Mouse (Mus musculus): Measurements from ENCODE around the gene Aip. TPM values are rescaled to one million over a fixed set of nuclear protein-coding genes. Genes with fewer than 3 reads are reported as not detected.

Gene Aip
- total RNA-seq, 2 experiments from 2014 or later = 56.8 to 64.0 TPM

DNA sequence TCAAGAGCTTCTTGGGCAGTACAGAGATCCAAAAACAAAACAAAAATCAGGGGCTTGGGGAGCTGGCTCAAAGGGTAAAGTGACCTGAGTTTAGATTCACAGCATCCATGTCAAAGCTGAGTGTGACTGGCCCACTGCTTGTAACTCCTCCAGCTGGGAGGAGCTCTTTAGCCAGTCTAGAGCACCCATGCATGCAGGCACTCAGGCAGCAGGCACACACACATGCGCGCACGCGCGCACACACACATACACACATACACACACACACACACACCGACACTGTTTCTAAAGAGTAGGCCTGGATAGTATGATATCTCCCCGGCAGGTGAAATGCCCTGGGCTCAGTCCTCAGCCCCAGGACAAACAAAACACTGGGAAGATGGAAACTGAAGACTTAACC is 8.7 kb downstream of the Aip start:
- DNase-seq = no peak
- intact Hi-C loops (cut with DNase I) = no loop called here

DNA sequence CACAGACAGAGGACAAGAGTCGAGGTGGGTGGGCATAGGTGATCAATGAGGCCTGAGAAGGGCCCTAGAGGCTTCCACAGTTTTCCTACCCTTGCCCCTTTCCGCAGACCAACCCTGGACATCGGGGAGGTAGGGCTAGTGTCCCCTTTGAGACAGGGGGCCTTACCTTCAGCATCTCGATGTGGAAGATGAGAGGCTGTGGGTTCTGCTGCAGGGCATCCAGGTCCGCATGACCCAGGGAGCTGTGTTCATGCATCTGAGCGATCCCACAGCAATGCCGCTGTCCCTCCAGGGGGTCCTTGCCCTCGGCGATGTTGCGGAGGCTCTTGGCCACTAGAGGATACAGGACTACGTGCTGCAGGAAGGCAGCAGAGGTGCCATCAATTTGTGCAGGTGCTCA is 9.8 kb downstream of the Aip start:
- no peak for DNase-seq
- intact Hi-C loops (cut with DNase I) = no loop called here

DNA sequence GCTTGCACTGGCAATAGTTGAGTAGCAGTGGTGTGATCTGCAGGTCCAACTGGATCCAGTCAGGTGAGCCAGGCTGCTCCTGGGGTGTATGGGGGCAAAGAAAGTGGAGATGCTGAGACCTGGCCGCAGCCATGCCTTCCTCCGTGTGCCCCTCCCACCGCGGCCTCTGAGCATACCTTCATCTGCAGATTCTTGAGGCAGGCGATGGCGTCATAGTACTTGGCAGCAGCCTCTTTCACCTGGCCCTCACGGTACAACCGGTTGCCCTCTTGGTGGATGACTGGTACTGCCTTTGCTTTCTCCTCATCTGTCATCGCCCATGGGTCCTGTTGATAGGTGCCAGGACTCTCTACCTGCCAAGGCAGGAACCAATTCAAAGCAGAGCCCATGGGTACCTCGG is 10.5 kb downstream of the Aip start:
- no peak for DNase-seq
- intact Hi-C loops (cut with DNase I) = no loop called here

GRCm38 (mm10) chr19:4114551-4114950 is 11.1 kb downstream of the Aip start:
- intact Hi-C loops (cut with DNase I) = no loop called here
- no peak for DNase-seq

- DNase-seq = peak; percentile 31 to 42
- intact Hi-C loops (cut with DNase I) = no loop called here
These were observed 11.8 kb downstream of the Aip start for GRCm38 (mm10) chr19:4113806-4114230.

- intact Hi-C loops (cut with DNase I) = no loop called here
- peak; percentile 76 to 83 for DNase-seq
These were observed 12.4 kb downstream of the Aip start for GRCm38 (mm10) chr19:4113186-4113805.

GRCm38 (mm10) chr19:4112063-4112960 is 13.3 kb downstream of the Aip start:
- intact Hi-C loops (cut with DNase I) = no loop called here
- no peak for DNase-seq

GRCm38 (mm10) chr19:4108535-4108934 is 17.1 kb downstream of the Aip start:
- no peak for DNase-seq
- intact Hi-C loops (cut with DNase I) = no loop called here

GRCm38 (mm10) chr19:4106654-4107053 is 19.0 kb downstream of the Aip start:
- intact Hi-C loops (cut with DNase I) = no loop called here

DNA sequence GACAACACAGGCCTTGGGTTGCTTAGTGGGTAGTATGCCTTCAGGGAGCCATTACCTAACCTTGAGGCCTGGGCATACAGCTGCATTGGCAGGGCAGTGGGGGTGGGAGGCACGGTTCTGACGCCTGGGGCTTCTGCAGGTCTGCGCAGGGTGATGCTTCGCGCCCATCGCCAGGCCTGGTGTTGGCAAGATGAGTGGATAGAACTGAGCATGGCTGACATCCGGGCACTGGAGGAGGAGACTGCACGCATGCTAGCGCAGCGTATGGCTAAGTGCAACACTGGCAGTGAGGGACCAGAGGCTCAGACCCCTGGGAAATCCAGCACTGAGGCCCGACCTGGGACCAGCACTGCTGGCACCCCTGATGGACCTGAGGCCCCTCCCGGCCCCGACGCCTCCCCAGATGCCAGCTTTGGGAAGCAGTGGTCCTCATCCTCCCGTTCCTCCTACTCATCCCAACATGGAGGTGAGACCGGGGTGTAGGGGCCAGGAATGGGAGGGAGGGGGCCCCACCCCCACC is 20.9 kb downstream of the Aip start:
- DNase-seq = no peak
- intact Hi-C loops (cut with DNase I) = no loop called here

More at GRCm38 (mm10) chr19:4106654-4107053, 19.0 kb downstream of the Aip start:
- DNase-seq = no peak

DNA sequence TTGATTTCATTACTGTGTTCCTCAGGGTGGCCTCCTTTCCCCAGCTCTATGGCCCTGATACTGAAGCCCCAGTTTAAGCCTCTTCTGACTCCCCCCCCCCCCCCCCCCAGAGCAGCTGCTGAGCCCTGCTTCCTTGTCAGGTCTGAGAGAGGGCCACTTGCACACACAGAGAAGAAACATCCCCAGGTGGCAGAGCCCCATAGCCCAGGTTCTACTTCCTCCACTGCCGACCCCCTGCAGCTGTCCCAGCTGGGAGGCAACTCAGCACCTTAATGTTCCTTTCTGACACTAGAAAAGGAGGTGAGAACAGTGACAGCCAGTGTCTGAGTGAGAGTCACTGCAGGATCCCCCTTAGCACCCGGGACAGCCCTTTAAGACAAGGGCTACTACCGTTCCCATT is 21.9 kb downstream of the Aip start:
- intact Hi-C loops (cut with DNase I) = no loop called here

DNA sequence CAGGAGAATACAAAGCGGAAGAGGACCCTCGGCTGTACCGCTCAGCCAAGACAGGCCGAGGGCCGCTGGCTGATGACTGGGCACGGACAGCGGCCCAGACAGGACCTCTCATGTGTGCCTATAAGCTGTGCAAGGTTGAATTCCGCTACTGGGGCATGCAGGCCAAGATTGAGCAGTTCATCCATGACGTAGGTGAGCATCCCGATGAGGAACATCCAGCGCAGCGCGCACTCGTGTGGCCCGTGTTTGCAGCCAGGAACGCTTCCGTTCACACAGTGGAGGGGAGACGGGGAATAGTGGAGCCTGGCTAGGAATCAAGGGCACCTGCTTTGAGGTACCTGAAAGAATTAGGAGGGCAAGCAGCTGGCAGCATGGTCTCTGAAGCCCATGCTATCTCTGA is 22.4 kb downstream of the Aip start:
- DNase-seq = no peak
- intact Hi-C loops (cut with DNase I) = no loop called here

More for the DNA sequence above, 21.9 kb downstream of the Aip start:
- no peak for DNase-seq

DNA sequence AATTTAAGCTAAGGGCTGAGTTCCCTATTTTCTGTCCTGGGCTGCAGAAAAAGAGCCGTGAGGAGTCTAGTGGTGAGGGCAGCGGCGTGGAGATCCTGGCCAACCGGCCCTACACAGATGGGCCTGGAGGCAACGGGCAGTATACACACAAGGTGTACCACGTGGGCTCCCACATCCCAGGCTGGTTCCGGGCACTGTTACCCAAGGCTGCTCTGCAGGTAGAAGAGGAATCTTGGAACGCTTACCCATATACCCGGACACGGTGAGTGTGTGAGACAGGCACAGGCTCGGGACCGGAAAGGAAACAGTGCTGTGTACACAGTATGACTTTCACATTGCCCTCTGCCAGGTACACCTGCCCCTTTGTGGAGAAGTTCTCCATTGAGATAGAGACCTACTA is 23.0 kb downstream of the Aip start:
- DNase-seq = no peak
- intact Hi-C loops (cut with DNase I) = no loop called here

GRCm38 (mm10) chr19:4102049-4102448 is 23.6 kb downstream of the Aip start:
- DNase-seq = no peak
- intact Hi-C loops (cut with DNase I) = no loop called here

GRCm38 (mm10) chr19:4101466-4101865 is 24.2 kb downstream of the Aip start:
- no peak for DNase-seq
- intact Hi-C loops (cut with DNase I) = no loop called here

- DNase-seq = peak in 1 of 2 experiments; percentile 24
- intact Hi-C loops (cut with DNase I) = loop anchor here (1.0 kb wide), 1 partner anchor 128 kb away; no protein-coding TSS in a partner anchor
These were observed 24.9 kb downstream of the Aip start for GRCm38 (mm10) chr19:4100718-4101261.

DNA sequence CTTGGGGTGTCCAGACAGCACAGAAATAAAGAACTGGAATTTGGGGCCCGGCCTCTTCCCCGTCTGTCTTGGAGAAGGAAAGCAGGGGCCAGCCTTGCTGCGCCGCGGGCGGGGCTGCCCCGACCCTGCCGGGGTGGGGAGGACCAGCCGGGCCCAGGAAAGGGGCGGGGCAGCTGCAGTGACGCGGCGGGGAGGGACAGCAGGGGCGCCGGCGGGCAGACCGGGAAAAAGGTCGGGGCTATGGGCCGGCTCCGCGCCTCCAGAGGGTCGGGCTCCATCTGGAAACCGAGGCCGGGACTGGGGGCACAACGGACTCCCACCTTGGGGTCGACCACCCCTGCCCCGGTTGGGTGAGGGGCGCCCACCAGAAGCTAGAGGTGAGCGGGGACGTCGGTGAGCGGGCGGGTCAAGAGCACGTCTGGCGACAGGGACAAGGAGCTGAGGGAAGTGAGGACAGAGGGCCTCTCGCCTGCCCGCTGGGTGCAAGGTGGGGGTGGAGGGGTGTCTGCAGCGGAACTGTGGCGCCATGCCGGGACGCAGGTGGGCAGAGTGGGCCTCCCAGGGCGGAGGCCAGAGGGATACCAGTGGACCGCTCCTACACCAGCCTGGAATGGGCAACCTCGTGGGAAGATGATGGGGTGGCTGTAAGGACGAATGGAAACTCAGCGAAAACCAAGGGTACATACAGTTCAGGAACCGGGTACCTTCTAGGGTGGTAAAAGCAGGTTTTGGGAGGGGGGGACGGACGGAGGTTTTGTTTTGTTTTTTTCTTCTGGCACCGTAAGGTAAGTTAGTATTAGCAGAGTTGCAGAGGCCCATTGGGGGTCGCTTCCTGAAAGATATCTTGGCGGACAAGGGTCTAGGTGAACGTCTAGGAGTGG is 25.6 kb downstream of the Aip start, which contains the start of gene Pitpnm1:
Pitpnm1 (plus strand) TSS at position 162 of the 881 bp plus-strand sequence.
- intact Hi-C loops (cut with DNase I) = loop anchor here (1.0 to 2.0 kb wide), 2 partner anchors 103 to 128 kb away; no protein-coding TSS in a partner anchor
- DNase-seq = peak; percentile 83 to 87

- intact Hi-C loops (cut with DNase I) = loop anchor here (2.0 kb wide), 1 partner anchor 104 kb away; no protein-coding TSS in a partner anchor
- DNase-seq = peak; percentile 91 to 95
These were observed 26.6 kb downstream of the Aip start for GRCm38 (mm10) chr19:4099056-4099455.

DNA sequence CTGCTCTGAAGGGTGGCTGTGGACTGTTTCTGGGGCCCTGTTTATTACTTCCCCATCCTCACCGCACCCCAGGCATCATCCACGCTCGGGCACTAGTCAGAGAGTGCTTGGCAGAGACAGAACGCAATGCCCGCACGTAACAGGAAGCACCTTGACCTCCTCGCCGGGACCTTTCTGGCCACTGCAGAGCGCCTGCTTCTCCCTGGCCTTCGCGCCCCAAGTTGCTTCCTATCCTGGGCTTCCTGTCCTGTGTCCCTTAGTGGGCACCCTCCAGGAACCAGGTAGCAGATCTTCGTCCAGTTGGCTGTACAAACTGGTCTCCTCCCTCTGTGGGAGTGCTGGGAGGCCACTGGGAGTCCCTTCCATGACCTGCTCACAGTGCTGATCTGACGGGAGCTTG is 27.2 kb downstream of the Aip start:
- no peak for DNase-seq

GRCm38 (mm10) chr19:4097441-4097825 is 28.2 kb downstream of the Aip start:
- DNase-seq = no peak
- intact Hi-C loops (cut with DNase I) = no loop called here

More for the DNA sequence above, 27.2 kb downstream of the Aip start:
- intact Hi-C loops (cut with DNase I) = loop anchor here (2.0 kb wide), 1 partner anchor 104 kb away; no protein-coding TSS in a partner anchor

Measured in heart, postnatal 36 days (tissue).